Mouse (Mus musculus): ENCODE measurements at regions not wholly inside any gene's neighbourhood (a gene's known extent, or its start where the extent isn't known, plus 50 kb on each side); places are given as distances from the start of the nearest gene placed in this dataset.

DNA sequence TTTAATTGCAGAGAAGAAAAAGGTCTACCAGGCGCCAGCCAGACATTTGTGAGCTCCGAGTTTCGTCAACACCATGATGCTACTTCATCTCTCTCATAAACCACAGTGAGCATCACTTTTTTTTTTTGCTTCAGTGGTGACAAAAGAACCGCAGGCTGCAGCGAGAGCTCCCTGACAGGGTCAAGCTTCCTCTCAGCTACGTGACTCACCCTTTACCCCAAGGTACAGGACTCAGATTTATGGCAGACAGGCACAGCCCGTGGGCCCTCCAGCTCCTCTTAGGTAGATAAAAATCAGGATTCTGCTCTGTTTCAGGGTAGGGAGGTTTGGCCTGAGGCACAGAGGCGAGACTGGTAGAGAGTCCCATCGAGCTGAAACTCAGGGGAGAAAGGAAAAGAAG, 220.7 kb downstream of the Gm10260 start:
- Histone ChIP-seq H3K36me3 (no peaks in the 10 kb centered on the region), H3K9ac (no peak overlapping the region), H3K27ac (ENCODE audit: poor library complexity, severe bottlenecking) (no peak overlapping the region), H3K4me1 (replicated peaks) (peaks cover 5% of the 10 kb centered on the region), H3K27me3 (replicated peaks) (no peaks in the 10 kb centered on the region), H3K9me3 (replicated peaks) (peaks cover 2% of the 10 kb centered on the region; the same call in 1 of the 2 replicates), H3K4me2 (no peak overlapping the region), H3K4me3 (no peak overlapping the region)
- 71% methylated on average over 9 of the region's 9 CpGs for WGBS
- ATAC-seq (ENCODE audit: insufficient number of reproducible peaks, low FRiP score) = no peak

DNA sequence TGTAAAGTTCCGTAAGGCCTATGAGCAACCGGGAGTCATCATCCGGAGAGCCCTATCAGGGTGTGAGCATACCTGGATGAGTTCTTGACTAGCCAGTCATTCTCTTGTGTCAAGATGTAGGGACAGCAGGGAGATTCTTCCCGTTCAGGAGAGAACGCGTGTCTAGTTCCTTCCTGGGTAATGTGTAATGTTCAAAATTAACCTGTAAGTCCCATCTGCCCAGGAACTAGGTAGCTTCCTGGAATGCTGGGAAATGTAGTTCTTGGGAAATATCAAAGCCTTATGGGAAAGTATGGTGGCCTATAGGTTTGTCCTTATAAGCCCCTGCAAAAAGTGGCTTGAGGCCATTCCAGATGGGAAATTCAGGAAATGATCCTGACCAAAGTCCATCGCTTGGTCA, 222.0 kb downstream of the Gm10260 start:
- Histone ChIP-seq H3K27me3 (replicated peaks) (no peaks in the 10 kb centered on the region), H3K4me3 (no peak overlapping the region), H3K9ac (no peak overlapping the region), H3K4me2 (no peak overlapping the region), H3K4me1 (replicated peaks) (peaks cover 15% of the 10 kb centered on the region), H3K36me3 (no peaks in the 10 kb centered on the region), H3K9me3 (replicated peaks) (no peaks in the 10 kb centered on the region), H3K27ac (ENCODE audit: poor library complexity, severe bottlenecking) (no peak overlapping the region)
- 88% methylated on average over 7 of the region's 7 CpGs for WGBS
- ATAC-seq (ENCODE audit: insufficient number of reproducible peaks, low FRiP score) = no peak

DNA sequence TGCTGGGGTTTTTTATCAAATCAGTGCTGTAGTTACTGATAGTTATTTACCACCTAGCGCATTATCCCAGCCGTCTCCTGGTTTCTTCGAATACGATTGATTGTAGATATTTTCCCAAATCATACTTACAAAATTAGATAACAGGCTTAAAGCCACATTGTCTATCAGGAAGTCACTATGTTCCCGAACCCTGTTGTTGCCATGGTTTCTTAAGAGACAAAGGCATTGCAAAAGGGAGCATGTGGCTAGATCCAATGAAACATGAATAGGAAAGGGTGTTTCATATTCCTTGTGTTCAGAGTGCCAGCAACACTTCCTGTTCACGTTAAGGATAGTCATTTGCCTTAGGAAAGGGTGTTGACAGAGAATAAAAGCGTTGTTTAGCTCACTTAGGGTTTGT, 222.7 kb downstream of the Gm10260 start:
- Histone ChIP-seq H3K27ac (ENCODE audit: poor library complexity, severe bottlenecking) (no peak overlapping the region), H3K4me2 (no peak overlapping the region), H3K4me3 (no peak overlapping the region), H3K9me3 (replicated peaks) (no peaks in the 10 kb centered on the region), H3K36me3 (no peaks in the 10 kb centered on the region), H3K9ac (no peak overlapping the region), H3K4me1 (replicated peaks) (peaks cover 23% of the 10 kb centered on the region), H3K27me3 (replicated peaks) (no peaks in the 10 kb centered on the region)
- ATAC-seq (ENCODE audit: insufficient number of reproducible peaks, low FRiP score) = no peak
- 70% methylated on average over 7 of the region's 7 CpGs for WGBS

DNA sequence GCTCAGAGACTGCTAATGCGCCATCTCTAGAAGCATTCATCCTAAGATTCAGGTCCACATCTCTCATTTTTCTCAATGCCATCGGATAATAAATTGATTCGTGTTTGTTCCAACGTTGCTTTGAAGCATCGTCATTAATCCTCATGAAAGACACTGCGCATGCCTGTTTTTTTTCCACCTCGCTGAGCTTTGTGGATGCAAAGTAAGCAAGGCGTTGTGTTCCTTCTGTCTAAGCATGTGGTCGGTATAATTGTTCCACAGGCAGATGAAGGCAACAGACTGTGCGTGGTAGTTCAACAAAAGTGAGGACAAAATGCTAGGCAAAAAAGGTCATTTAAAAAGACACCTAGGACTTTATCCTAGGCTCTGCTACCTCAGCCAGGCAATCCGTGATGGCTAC, 223.2 kb downstream of the Gm10260 start:
- H3K36me3 ChIP-seq = no peaks in the 10 kb centered on the region
- no peaks in the 10 kb centered on the region for H3K9me3 ChIP-seq (replicated peaks)
- H3K4me2 ChIP-seq = no peak overlapping the region
- H3K27ac ChIP-seq (ENCODE audit: poor library complexity, severe bottlenecking) = no peak overlapping the region
- no peak overlapping the region for H3K4me3 ChIP-seq
- peaks cover 23% of the 10 kb centered on the region for H3K4me1 ChIP-seq (replicated peaks)
- no peak for ATAC-seq (ENCODE audit: insufficient number of reproducible peaks, low FRiP score)
- 88% methylated on average over 11 of the region's 11 CpGs for WGBS
- no peak overlapping the region for H3K9ac ChIP-seq
- H3K27me3 ChIP-seq (replicated peaks) = no peaks in the 10 kb centered on the region

DNA sequence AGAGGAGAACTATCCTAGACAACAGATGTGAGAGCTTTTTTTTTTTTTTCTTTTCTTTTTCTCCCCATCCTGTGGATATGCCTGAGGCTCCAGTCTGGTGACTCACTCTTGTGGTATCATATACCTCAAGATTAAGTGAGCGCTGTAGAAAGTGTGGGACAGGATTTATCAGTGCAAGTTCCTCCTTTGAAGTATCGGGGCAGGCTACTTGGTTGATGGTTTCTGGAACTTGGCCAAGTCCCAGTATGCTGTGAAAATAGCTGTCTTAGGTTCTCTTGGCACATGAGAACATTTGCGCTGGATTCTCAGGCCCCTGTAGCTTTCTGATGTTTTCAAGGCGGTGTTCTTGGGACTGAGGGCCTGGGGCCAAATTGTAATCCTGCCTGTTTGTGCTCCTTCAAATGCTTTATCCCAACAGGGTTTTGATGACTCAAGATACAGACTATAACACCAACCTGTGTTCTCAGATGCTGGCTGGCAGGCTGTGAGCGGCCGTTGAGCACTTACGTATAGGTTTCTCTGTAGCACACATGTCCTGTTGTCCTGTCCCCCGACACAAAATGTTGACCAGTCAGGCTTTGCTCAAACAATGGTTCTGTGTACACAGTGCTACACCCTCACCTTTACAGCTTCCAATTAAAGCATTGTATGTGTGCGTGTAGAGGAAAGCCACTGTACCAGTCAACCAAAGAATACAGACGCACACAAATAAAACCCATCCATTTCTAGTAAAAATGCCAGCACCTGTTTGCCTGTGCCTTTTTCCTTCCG, 226.4 kb downstream of the Gm10260 start:
- H3K27me3 ChIP-seq (replicated peaks) = no peaks in the 10 kb centered on the region
- no peak overlapping the region; the same call in 1 of the 2 replicates for H3K9ac ChIP-seq
- H3K27ac ChIP-seq (ENCODE audit: poor library complexity, severe bottlenecking) = peak overlapping the region; percentile 82
- no peaks in the 10 kb centered on the region for H3K36me3 ChIP-seq
- peak; percentile 81 for ATAC-seq (ENCODE audit: insufficient number of reproducible peaks, low FRiP score)
- H3K4me1 ChIP-seq (replicated peaks) = peaks cover 33% of the 10 kb centered on the region
- no peak overlapping the region for H3K4me2 ChIP-seq
- H3K4me3 ChIP-seq = no peak overlapping the region
- 57% methylated on average over 11 of the region's 11 CpGs for WGBS
- H3K9me3 ChIP-seq (replicated peaks) = no peaks in the 10 kb centered on the region

DNA sequence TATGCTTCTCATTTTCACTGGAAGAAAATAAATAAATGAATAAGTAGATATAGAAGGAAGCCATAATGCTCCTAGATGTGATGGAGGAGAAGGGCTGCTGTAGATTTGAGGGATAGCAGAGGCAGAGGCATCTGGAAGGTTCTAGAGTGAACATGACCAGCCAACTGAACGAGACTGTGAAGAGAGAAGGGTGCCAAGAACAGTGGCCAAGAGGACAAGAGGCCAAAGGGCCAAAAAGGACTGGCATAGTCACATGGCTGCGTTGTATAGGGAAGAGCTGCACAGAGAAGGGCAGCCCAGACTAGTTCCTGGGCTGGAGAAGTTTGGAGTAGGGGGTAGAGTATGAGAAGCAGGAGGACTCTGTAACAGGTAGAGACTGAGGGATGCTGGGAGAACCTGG, 229.3 kb downstream of the Gm10260 start:
- WGBS = 80% methylated on average over 2 of the region's 2 CpGs
- no peak overlapping the region for H3K9ac ChIP-seq

DNA sequence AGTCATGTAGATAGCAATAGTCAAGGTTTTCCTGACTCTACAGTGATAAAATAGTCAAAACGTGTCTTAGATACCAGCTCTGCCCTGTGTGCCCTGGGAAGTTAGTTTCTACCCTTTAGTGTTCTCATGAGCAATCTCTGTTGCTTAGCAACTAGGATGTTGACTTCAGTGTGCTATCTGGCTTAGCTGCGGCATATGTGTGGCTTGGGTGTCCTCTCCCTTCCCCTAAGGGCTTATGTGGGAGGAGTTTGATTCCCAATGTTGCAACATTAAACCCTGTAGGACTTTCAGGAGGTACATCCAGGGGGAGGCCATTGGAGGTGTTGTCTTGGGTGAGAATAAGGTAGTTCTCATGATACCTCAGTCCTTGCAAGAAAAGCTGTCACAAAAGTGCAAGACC, 229.9 kb downstream of the Gm10260 start:
- 11% methylated on average over 2 of the region's 2 CpGs for WGBS

More for the DNA sequence above, 229.3 kb downstream of the Gm10260 start:
- H3K27ac ChIP-seq (ENCODE audit: poor library complexity, severe bottlenecking) = no peak overlapping the region
- no peaks in the 10 kb centered on the region for H3K27me3 ChIP-seq (replicated peaks)
- ATAC-seq (ENCODE audit: insufficient number of reproducible peaks, low FRiP score) = no peak
- H3K36me3 ChIP-seq = no peaks in the 10 kb centered on the region
- no peak overlapping the region for H3K4me3 ChIP-seq
- 0 out of 2 replicates have a peak, but pooled peaks cover 3% of the 10 kb centered on the region for H3K9me3 ChIP-seq (replicated peaks)
- no peak overlapping the region for H3K4me2 ChIP-seq
- peaks cover 33% of the 10 kb centered on the region for H3K4me1 ChIP-seq (replicated peaks)

DNA sequence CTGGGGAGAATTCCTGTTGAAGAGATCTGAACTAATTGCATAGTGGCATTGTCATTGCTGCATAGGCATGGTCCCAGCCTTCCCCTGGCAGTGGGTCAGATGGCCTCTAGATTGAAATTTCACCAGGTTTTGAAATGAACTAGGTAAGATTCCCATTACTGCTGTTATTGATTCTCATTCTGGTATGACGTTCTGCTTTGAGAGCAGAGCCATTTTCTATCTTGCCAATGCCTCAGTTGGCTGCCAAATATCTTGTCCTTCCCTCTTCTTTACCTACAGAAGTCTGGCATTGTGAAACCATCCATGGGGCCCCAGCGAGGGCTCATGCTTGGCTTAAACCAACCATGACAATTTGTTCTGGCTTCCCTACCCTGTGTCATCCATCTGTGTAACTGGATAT, 232.5 kb downstream of the Gm10260 start:
- 87% methylated on average over 2 of the region's 2 CpGs for WGBS
- ATAC-seq (ENCODE audit: insufficient number of reproducible peaks, low FRiP score) = no peak

More for the DNA sequence above, 229.9 kb downstream of the Gm10260 start:
- ATAC-seq (ENCODE audit: insufficient number of reproducible peaks, low FRiP score) = 0 out of 2 replicates have a peak, but pooled peaks have one; percentile 31
- no peak overlapping the region for H3K4me2 ChIP-seq
- peak overlapping the region; percentile 24; the same call in 1 of the 2 replicates for H3K27ac ChIP-seq (ENCODE audit: poor library complexity, severe bottlenecking)
- peaks cover 33% of the 10 kb centered on the region for H3K4me1 ChIP-seq (replicated peaks)
- 0 out of 2 replicates have a peak, but pooled peaks cover 3% of the 10 kb centered on the region for H3K9me3 ChIP-seq (replicated peaks)
- H3K36me3 ChIP-seq = no peaks in the 10 kb centered on the region
- H3K9ac ChIP-seq = no peak overlapping the region
- no peaks in the 10 kb centered on the region for H3K27me3 ChIP-seq (replicated peaks)
- no peak overlapping the region for H3K4me3 ChIP-seq

DNA sequence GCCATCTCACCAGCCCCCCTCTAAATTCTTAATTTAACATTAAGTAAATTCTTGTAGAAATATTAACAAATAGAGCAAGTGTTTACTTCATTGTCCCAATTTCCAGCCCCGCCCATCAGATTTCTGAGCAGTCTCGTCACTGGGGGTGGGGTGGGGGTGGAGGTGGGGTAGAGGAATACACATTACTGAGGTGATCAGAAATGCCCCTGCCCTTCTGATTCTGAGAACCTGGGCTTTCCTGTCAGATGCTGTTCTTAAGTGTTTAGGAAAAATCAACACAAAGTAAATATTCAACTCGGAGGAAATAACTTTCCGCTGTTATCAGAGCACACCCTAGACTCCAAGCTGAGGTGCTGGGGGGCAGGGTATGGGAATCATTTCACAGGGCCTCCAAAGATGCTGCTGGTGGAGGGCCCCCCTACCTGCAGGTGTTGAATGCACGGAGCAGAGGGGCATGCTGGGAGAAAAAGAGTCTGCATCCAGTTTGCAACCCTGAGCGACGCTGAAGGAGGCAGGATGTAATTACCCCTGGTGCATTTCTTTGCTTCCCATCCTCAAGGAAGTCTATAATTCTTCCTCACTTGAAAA, 235.5 kb downstream of the Gm10260 start:
- H3K4me3 ChIP-seq = no peak overlapping the region
- ATAC-seq (ENCODE audit: insufficient number of reproducible peaks, low FRiP score) = no peak
- H3K27me3 ChIP-seq (replicated peaks) = no peaks in the 10 kb centered on the region
- H3K9me3 ChIP-seq (replicated peaks) = 0 out of 2 replicates have a peak, but pooled peaks cover 3% of the 10 kb centered on the region
- no peaks in the 10 kb centered on the region for H3K36me3 ChIP-seq
- H3K27ac ChIP-seq (ENCODE audit: poor library complexity, severe bottlenecking) = no peak overlapping the region
- WGBS = 53% methylated on average over 7 of the region's 7 CpGs
- no peak overlapping the region for H3K9ac ChIP-seq
- H3K4me2 ChIP-seq = no peak overlapping the region
- H3K4me1 ChIP-seq (replicated peaks) = peaks cover 16% of the 10 kb centered on the region

More for the DNA sequence above, 232.5 kb downstream of the Gm10260 start:
- H3K9ac ChIP-seq = no peak overlapping the region
- no peaks in the 10 kb centered on the region for H3K27me3 ChIP-seq (replicated peaks)
- no peak overlapping the region for H3K4me3 ChIP-seq
- H3K36me3 ChIP-seq = no peaks in the 10 kb centered on the region
- no peak overlapping the region for H3K27ac ChIP-seq (ENCODE audit: poor library complexity, severe bottlenecking)
- no peak overlapping the region for H3K4me2 ChIP-seq
- peaks cover 29% of the 10 kb centered on the region for H3K4me1 ChIP-seq (replicated peaks)
- 0 out of 2 replicates have a peak, but pooled peaks cover 3% of the 10 kb centered on the region for H3K9me3 ChIP-seq (replicated peaks)

DNA sequence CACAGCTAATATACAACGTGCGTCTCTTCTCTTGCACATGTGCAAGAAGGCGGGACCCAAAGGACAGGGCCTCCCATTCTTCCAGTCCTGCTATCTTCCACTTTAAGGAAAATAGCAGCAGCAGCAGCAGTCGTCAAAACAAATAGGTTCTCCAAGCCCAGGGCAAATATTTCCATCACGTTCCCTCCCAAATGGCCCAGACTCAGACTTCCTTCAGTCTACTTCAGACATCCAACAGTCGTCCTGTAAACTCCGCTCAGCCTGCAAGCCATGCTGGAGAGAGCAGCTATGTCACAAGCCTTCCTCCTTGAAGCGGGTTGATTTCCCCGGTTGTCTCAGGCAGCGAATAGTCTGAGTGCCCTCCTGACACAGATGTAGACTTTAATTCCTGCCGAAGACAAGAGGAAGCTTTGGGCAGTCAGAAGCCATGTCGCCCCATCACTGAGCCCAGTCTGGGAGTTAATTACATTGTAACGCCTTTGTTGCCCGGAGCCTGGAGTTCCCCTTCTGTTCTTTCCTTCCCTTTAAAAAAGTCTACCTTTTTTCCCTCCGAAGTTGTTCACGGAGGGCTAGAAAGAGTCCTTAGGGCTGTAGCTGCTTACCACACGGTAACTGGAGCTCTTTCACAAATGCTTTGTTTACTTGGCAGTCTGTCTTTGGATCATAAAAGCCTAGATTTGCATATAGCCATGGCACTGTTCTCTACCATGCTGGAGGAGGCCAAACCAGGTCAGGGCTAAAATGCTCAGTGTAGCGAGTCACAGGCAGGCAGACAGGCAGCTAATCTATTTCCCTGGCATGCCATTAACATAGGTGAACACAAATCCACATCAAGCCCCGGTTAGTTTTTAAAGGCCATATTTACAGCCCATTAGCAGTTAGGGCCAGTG, 236.7 kb downstream of the Gm10260 start:
- peak; percentile 66; the same call in 1 of the 2 replicates for ATAC-seq (ENCODE audit: insufficient number of reproducible peaks, low FRiP score)
- Histone ChIP-seq H3K4me3 (no peak overlapping the region), H3K9ac (no peak overlapping the region), H3K9me3 (replicated peaks) (0 out of 2 replicates have a peak, but pooled peaks cover 3% of the 10 kb centered on the region), H3K27me3 (replicated peaks) (no peaks in the 10 kb centered on the region), H3K4me2 (peak overlapping the region; percentile 13; the same call in 1 of the 2 replicates), H3K27ac (ENCODE audit: poor library complexity, severe bottlenecking) (peak overlapping the region; percentile 60), H3K4me1 (replicated peaks) (peaks cover 16% of the 10 kb centered on the region), H3K36me3 (no peaks in the 10 kb centered on the region)
- 44% methylated on average over 19 of the region's 19 CpGs for WGBS
